8 mouse cellular contexts compared by ENCODE assay signal in the genomic region with DNA sequence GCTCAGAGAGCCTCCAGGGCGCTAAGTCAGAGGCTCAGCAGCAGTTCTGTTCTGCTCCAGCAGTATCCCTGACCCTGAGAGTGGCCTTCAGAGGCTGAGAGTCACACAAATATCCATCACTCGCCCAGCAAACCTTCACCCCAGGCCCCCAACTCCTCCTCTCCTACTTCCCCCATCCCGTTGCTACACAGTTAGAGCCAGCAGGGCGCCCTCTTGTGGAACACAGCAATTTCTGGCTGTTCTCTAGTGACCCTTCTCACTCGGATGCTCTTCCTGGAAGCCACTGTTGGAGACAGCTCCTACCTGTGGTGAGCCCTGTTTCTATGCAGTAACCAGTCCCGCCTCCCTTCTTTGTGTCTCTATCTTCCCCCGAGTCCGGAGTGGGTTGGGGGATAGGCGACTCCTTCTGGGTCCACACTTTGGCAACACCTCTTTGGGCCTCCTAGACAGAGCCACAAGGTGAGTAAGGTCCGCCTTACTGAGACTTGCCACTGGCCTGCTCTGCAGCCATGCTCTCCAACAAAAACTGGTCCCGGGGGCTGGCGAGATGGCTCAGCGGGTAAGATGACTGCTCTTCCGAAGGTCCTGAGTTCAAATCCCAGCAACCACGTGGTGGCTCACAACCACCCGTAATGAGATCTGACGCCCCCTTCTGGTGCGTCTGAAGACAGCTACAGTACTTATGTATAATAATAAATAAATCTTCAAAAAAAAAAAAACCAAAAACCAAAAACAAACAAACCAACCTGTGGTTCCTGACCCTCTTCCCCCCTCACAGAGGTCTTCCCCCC. TPM values are rescaled to one million over a fixed set of nuclear protein-coding genes. Genes with fewer than 3 reads are reported as not detected.
DNase-seq lines count a peak whose midpoint lies in the region; ATAC-seq and TF ChIP-seq lines count a peak whose summit lies in the region.

No protein-coding gene starts in this region.

- ATAC-seq in hindbrain, embryonic 15.5 days (ENCODE audit: low FRiP score, low read depth), result peak; percentile 35; the same call in 1 of the 2 replicates

- peak; percentile 69 for TF ChIP-seq CTCF in left cerebral cortex, adult 2 months (IDR thresholded peaks at IDR 0.05)

- no peaks in the 10 kb centered on the region for H3K36me3 ChIP-seq in hindbrain, embryonic 15.5 days
- peaks cover 19% of the 10 kb centered on the region for H3K36me3 ChIP-seq in megakaryocyte, embryonic 14.5 days (replicated peaks; ENCODE audit: low read length)

- peaks cover 65% of the 10 kb centered on the region for H3K4me1 ChIP-seq in hindbrain, embryonic 15.5 days (replicated peaks)
- peaks cover 76% of the 10 kb centered on the region for H3K4me1 ChIP-seq in megakaryocyte, embryonic 14.5 days

- H3K27me3 ChIP-seq in hindbrain, embryonic 15.5 days, result peaks cover 28% of the 10 kb centered on the region
- H3K27me3 ChIP-seq in megakaryocyte, embryonic 14.5 days (replicated peaks), result peaks cover 39% of the 10 kb centered on the region

- intact Hi-C loops in left cerebral cortex, adult 2 months (cut with DNase I), result loop anchor here (1.0 to 2.0 kb wide), 2 partner anchors 17 to 32 kb away; no protein-coding TSS in a partner anchor

- peak overlapping the region; percentile 92 for H3K4me3 ChIP-seq in hindbrain, embryonic 15.5 days
- peak overlapping the region; percentile 62 for H3K4me3 ChIP-seq in left cerebral cortex, adult 2 months
- H3K4me3 ChIP-seq in megakaryocyte, embryonic 14.5 days (replicated peaks), result peak overlapping the region; percentile 96

- peak; percentile 69 for DNase-seq in WW6 (ENCODE audit: low read depth, low spot score)
- DNase-seq in cerebellum, postnatal 14 days, result peak; percentile 86 to 91
- DNase-seq in frontal cortex, postnatal 36 days (ENCODE audit: low spot score in 2 of 2), result peak; percentile 68 to 80
- DNase-seq in left cerebral cortex, adult 2 months (ENCODE audit: extremely low spot score in 1 of 2, low spot score in 2 of 2), result peak; percentile 71 to 77
- peak; percentile 84 for DNase-seq in right cerebral cortex, postnatal 14 days
- peak; percentile 85 for DNase-seq in yolk sac, embryonic 10.5 days (ENCODE audit: low spot score)

- 13% methylated on average over 18 of the region's 18 CpGs for WGBS in hindbrain, embryonic 15.5 days

- peak overlapping the region; percentile 90 for H3K4me2 ChIP-seq in hindbrain, embryonic 15.5 days

- no peaks in the 10 kb centered on the region for H3K9me3 ChIP-seq in hindbrain, embryonic 15.5 days
- H3K9me3 ChIP-seq in megakaryocyte, embryonic 14.5 days, result no peaks in the 10 kb centered on the region

- H3K9ac ChIP-seq in hindbrain, embryonic 15.5 days, result peak overlapping the region; percentile 96

- peak overlapping the region; percentile 91 for H3K27ac ChIP-seq in hindbrain, embryonic 15.5 days (replicated peaks)
- H3K27ac ChIP-seq in left cerebral cortex, adult 2 months, result peak overlapping the region; percentile 90

RNA-seq across cellular contexts. Expression of a gene that starts 0.8 kb away (rescaled TPM):
- 150 and 159 TPM in 2 replicates for polyA plus RNA-seq in hindbrain, embryonic 15.5 days (2015; fragmentation: Nextera tagmentation; extraction: Ambion mirVana)
- 100 to 1,000 TPM; 144 to 157 TPM for total RNA-seq in left cerebral cortex, adult 2 months (2021)
- 237 and 415 TPM in 2 replicates for polyA plus RNA-seq in megakaryocyte, embryonic 14.5 days (2012; ENCODE audit: insufficient read depth, low replicate concordance)

RNA-seq across cellular contexts. Expression of a gene that starts 3.2 kb away (rescaled TPM):
- 2.3 and 4.2 TPM in 2 replicates for polyA plus RNA-seq in hindbrain, embryonic 15.5 days (2015; fragmentation: Nextera tagmentation; extraction: Ambion mirVana)
- 1 to 10 TPM; 1.1 to 1.2 TPM for total RNA-seq in left cerebral cortex, adult 2 months (2021)
- 0.52 and 0.72 TPM in 2 replicates for polyA plus RNA-seq in megakaryocyte, embryonic 14.5 days (2012; ENCODE audit: insufficient read depth, low replicate concordance)

RNA-seq across cellular contexts. Expression of a gene that starts 31.0 kb away (rescaled TPM):
- 55.6 and 61.2 TPM in 2 replicates for polyA plus RNA-seq in hindbrain, embryonic 15.5 days (2015; fragmentation: Nextera tagmentation; extraction: Ambion mirVana)
- total RNA-seq in left cerebral cortex, adult 2 months (2021), result 10 to 100 TPM; 19.7 to 21.5 TPM
- polyA plus RNA-seq in megakaryocyte, embryonic 14.5 days (2012; ENCODE audit: insufficient read depth, low replicate concordance), result 33.7 and 63.6 TPM in 2 replicates

RNA-seq across cellular contexts. Expression of a gene that starts 44.8 kb away (rescaled TPM):
- 45.7 and 48.8 TPM in 2 replicates for polyA plus RNA-seq in hindbrain, embryonic 15.5 days (2015; fragmentation: Nextera tagmentation; extraction: Ambion mirVana)
- total RNA-seq in left cerebral cortex, adult 2 months (2021), result 100 to 1,000 TPM; 280 to 294 TPM
- 2.2 and 5.6 TPM in 2 replicates for polyA plus RNA-seq in megakaryocyte, embryonic 14.5 days (2012; ENCODE audit: insufficient read depth, low replicate concordance)

RNA-seq across cellular contexts. Expression of a gene that starts 55.6 kb away (rescaled TPM):
- 5.8 and 6.3 TPM in 2 replicates for polyA plus RNA-seq in hindbrain, embryonic 15.5 days (2015; fragmentation: Nextera tagmentation; extraction: Ambion mirVana)
- 10 to 100 TPM; 16.2 to 16.5 TPM for total RNA-seq in left cerebral cortex, adult 2 months (2021)
- polyA plus RNA-seq in megakaryocyte, embryonic 14.5 days (2012; ENCODE audit: insufficient read depth, low replicate concordance), result 10.1 and 38.2 TPM in 2 replicates

Comparison
In these comparisons a context has a peak if more than half of its experiments do, and no peak if none do; other contexts are left out.
1. Peak in every context shown above with its lines: DNase-seq, ATAC-seq, H3K4me3 ChIP-seq and H3K27ac ChIP-seq.